Mouse (Mus musculus): ENCODE data around the gene Wdr86. TPM values are rescaled to one million over a fixed set of nuclear protein-coding genes. Genes with fewer than 3 reads are reported as not detected.

Gene Wdr86
- polyA plus RNA-seq, 1 experiment from 2014 or later, result 4.9 TPM

Other genes with a start within 250 kb of the Wdr86 start
- gene Gbx1, start 203.5 kb downstream of the Wdr86 start, polyA plus RNA-seq (2015; fragmentation: Nextera tagmentation; extraction: Ambion mirVana), result 0.17 and 0.20 TPM in 2 replicates
- 0.17 TPM in 1 of 2 replicates, not detected in the other for gene Asb10, start 189.7 kb downstream of the Wdr86 start, polyA plus RNA-seq (2015; fragmentation: Nextera tagmentation; extraction: Ambion mirVana)
- gene 4931409K22Rik, start 173.9 kb downstream of the Wdr86 start, polyA plus RNA-seq (2015; fragmentation: Nextera tagmentation; extraction: Ambion mirVana), result 0.07 and 0.08 TPM in 2 replicates
- gene Abcf2, start 153.3 kb downstream of the Wdr86 start, polyA plus RNA-seq (2015; fragmentation: Nextera tagmentation; extraction: Ambion mirVana), result 98.2 and 103 TPM in 2 replicates
- 17.8 and 18.6 TPM in 2 replicates for gene Chpf2, start 144.0 kb downstream of the Wdr86 start, polyA plus RNA-seq (2015; fragmentation: Nextera tagmentation; extraction: Ambion mirVana)
- gene Smarcd3, start 106.3 kb downstream of the Wdr86 start, polyA plus RNA-seq (2015; fragmentation: Nextera tagmentation; extraction: Ambion mirVana), result 119 and 127 TPM in 2 replicates
- gene Nub1, start 45.2 kb downstream of the Wdr86 start, polyA plus RNA-seq (2015; fragmentation: Nextera tagmentation; extraction: Ambion mirVana), result 41.2 and 42.8 TPM in 2 replicates
- 0.53 TPM in 1 of 2 replicates, not detected in the other for gene Crygn, start 27.3 kb upstream of the Wdr86 start, polyA plus RNA-seq (2015; fragmentation: Nextera tagmentation; extraction: Ambion mirVana)
- 206 and 221 TPM in 2 replicates for gene Rheb, start 111.9 kb upstream of the Wdr86 start, polyA plus RNA-seq (2015; fragmentation: Nextera tagmentation; extraction: Ambion mirVana)

Measured in midbrain, embryonic 13.5 days (tissue).